Mouse (Mus musculus): ENCODE measurements at regions not wholly inside any gene's neighbourhood (a gene's known extent, or its start where the extent isn't known, plus 50 kb on each side); places are given as distances from the start of the nearest gene placed in this dataset.

DNA sequence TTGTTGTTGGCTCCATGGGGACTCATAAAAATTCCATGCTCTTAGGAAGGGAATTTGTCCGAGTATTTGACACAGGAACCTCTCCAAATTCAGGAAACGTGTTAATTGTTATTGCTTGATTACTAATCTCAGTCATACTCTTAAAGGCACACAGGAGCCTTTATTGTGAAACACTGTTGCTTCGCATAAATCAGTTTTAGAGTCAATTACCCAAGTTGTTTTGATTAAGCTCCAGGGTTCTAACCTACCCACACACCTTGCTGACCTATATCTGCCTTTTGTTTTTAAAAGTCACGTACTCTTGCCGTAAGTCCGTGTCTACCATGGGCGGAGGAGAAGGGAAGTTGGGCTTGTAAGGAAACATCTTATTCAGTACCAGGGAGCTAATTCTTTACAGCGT is 89.6 kb upstream of the Cxadr start:
- Histone ChIP-seq H3K4me3 (ENCODE audit: low read depth, low read length) (no peak overlapping the region), H3K36me3 (replicated peaks) (no peaks in the 10 kb centered on the region), H3K9me3 (replicated peaks) (peaks cover 20% of the 10 kb centered on the region), H3K4me1 (ENCODE audit: insufficient read depth, low read depth, low read length) (no peaks in the 10 kb centered on the region), H3K27me3 (ENCODE audit: insufficient read depth, low read length) (no peaks in the 10 kb centered on the region)
- ATAC-seq (ENCODE audit: extremely low read depth, insufficient number of reproducible peaks, low FRiP score, poor library complexity, severe bottlenecking) = no peak
- DNase-seq (ENCODE audit: low spot score) = no peak
- TF ChIP-seq GATA2 (IDR thresholded peaks at IDR 0.05; ENCODE audit: borderline replicate concordance, low read depth, low read length) = no peak

DNA sequence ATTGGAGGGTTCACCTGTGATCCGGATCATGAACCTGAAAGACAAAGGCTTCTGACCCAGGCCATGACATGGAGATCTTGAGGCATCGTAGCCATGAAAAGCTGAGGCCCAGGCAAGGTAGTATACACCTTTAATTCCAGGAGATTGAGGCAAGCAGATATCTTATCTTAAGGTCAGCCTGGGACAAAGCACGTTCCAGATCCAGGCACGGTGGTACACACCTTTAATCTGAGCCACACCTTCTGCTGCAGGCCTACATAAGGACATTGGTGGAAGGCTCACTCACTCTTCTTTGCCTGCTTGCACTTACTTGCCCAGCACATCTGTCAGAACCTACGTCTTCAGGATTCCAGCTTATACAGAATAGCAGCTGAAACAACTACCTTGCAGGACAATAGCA is 93.0 kb upstream of the Cxadr start:
- Histone ChIP-seq H3K4me3 (ENCODE audit: low read depth, low read length) (no peak overlapping the region), H3K9me3 (replicated peaks) (peaks cover 13% of the 10 kb centered on the region), H3K27me3 (ENCODE audit: insufficient read depth, low read length) (no peaks in the 10 kb centered on the region), H3K4me1 (ENCODE audit: insufficient read depth, low read depth, low read length) (no peaks in the 10 kb centered on the region), H3K36me3 (replicated peaks) (no peaks in the 10 kb centered on the region)
- ATAC-seq (ENCODE audit: extremely low read depth, insufficient number of reproducible peaks, low FRiP score, poor library complexity, severe bottlenecking) = no peak
- DNase-seq (ENCODE audit: low spot score) = no peak
- TF ChIP-seq GATA2 (IDR thresholded peaks at IDR 0.05; ENCODE audit: borderline replicate concordance, low read depth, low read length) = no peak

DNA sequence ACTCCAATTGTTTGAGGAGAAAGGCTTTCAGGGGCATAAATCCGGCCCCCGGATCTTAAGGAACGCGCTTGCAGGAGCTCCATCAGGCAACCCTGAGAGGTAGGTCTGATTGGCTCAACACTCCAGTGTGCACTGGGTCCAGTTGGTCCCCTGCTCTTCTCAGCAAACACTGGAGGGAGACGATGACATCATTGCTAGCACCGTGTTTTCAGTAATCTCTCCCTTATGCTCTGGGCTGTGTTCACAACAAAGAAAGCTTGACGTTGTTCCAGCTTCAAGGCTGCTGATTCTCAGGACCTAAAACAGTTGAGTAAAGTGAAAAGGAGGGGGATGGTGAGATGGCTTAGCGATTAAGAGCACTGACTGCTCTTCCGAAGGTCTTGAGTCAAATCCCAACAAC is 97.0 kb upstream of the Cxadr start:
- TF ChIP-seq GATA1 (IDR thresholded peaks at IDR 0.05; ENCODE audit: borderline replicate concordance, low read length) = no peak
- no peak for TF ChIP-seq GATA2 (IDR thresholded peaks at IDR 0.05; ENCODE audit: borderline replicate concordance, low read depth, low read length)
- no peak for TF ChIP-seq CTCF (IDR thresholded peaks at IDR 0.05; ENCODE audit: low read depth, low read length)
- TF ChIP-seq TAL1 (conservative IDR thresholded peaks at IDR 0.05; ENCODE audit: low read depth, low read length) = no peak
- TF ChIP-seq POLR2AphosphoS5 (IDR thresholded peaks at IDR 0.05; ENCODE audit: insufficient replicate concordance, low read depth, low read length) = no peak
- no peaks in the 10 kb centered on the region for H3K27me3 ChIP-seq (ENCODE audit: insufficient read depth, low read length)
- peaks cover 9% of the 10 kb centered on the region for H3K9me3 ChIP-seq (replicated peaks)
- no peaks in the 10 kb centered on the region for H3K36me3 ChIP-seq (replicated peaks)
- no peak for ATAC-seq (ENCODE audit: extremely low read depth, insufficient number of reproducible peaks, low FRiP score, poor library complexity, severe bottlenecking)
- no peaks in the 10 kb centered on the region for H3K4me1 ChIP-seq (ENCODE audit: insufficient read depth, low read depth, low read length)
- no peak for DNase-seq (ENCODE audit: low spot score)
- H3K4me3 ChIP-seq (ENCODE audit: low read depth, low read length) = no peak overlapping the region

DNA sequence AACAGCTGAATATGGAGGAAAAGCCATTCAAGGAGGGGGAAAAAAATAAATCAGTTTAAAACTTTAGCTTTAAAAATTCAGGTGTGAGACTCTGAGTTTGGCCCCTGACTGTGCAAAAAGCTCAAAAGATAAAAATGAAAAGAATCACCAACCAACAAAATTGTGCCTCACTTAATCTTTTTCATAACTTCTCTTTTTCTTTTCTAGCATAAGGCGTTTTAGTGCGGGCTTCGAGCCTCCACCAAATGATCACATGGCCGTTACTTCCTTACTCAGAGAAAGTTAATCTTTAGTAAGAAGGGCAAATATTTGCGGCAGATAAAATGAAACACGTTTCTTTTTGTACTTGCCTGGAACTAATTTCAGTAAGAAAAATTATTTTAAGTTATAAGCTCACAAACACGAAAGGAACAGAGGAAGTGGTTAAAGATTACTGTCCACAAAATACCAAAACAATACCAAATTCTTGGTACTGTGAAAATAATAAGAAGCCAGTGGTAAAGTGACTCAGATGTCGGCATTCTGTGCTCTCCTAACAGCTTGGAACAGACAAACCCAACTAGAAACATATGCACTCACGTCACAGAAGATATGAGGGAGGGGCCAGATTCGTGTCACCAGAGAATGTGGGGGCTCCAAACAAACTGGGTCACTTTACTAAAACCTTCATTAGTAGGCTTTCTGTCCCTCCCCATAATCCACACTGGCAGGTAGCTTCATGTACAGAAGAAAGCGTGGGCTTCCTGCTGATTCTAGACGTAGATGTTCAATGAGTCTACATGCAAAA is 101.1 kb upstream of the Cxadr start:
- ATAC-seq (ENCODE audit: extremely low read depth, insufficient number of reproducible peaks, low FRiP score, poor library complexity, severe bottlenecking) = no peak
- Histone ChIP-seq H3K36me3 (replicated peaks) (no peaks in the 10 kb centered on the region), H3K4me3 (ENCODE audit: low read depth, low read length) (no peak overlapping the region), H3K4me1 (ENCODE audit: insufficient read depth, low read depth, low read length) (no peaks in the 10 kb centered on the region), H3K9me3 (replicated peaks) (peaks cover 9% of the 10 kb centered on the region), H3K27me3 (ENCODE audit: insufficient read depth, low read length) (no peaks in the 10 kb centered on the region)
- no peak for DNase-seq (ENCODE audit: low spot score)
- TF ChIP-seq CTCF (IDR thresholded peaks at IDR 0.05; ENCODE audit: low read depth, low read length) (no peak), GATA2 (IDR thresholded peaks at IDR 0.05; ENCODE audit: borderline replicate concordance, low read depth, low read length) (no peak), POLR2AphosphoS5 (IDR thresholded peaks at IDR 0.05; ENCODE audit: insufficient replicate concordance, low read depth, low read length) (no peak), TAL1 (conservative IDR thresholded peaks at IDR 0.05; ENCODE audit: low read depth, low read length) (no peak), GATA1 (IDR thresholded peaks at IDR 0.05; ENCODE audit: borderline replicate concordance, low read length) (no peak)

DNA sequence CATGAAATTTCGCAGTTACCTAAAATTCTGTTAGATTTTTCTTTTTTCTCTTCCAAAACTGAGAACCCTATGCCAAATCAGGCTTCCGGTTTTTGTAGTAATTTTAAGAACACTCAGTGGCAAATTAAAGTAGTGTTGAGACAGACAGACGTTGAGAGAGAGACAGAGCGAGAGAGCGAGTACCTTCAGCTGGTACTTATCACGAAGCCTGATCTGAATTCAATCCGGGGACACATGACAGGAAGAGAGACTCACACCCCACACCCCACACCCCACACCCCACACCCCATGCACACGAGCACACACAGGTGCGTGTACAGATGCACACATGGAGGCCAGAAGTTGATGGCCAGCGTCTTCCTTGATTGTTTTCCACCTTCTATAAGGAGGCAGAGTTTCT is 102.0 kb upstream of the Cxadr start:
- ATAC-seq (ENCODE audit: extremely low read depth, insufficient number of reproducible peaks, low FRiP score, poor library complexity, severe bottlenecking) (no peak), DNase-seq (ENCODE audit: low spot score) (no peak)
- Histone ChIP-seq H3K4me1 (ENCODE audit: insufficient read depth, low read depth, low read length) (no peaks in the 10 kb centered on the region), H3K9me3 (replicated peaks) (peaks cover 9% of the 10 kb centered on the region), H3K27me3 (ENCODE audit: insufficient read depth, low read length) (no peaks in the 10 kb centered on the region), H3K36me3 (replicated peaks) (no peaks in the 10 kb centered on the region), H3K4me3 (ENCODE audit: low read depth, low read length) (no peak overlapping the region)
- TF ChIP-seq CTCF (IDR thresholded peaks at IDR 0.05; ENCODE audit: low read depth, low read length) = no peak
- no peak for TF ChIP-seq GATA2 (IDR thresholded peaks at IDR 0.05; ENCODE audit: borderline replicate concordance, low read depth, low read length)
- TF ChIP-seq GATA1 (IDR thresholded peaks at IDR 0.05; ENCODE audit: borderline replicate concordance, low read length) = no peak
- no peak for TF ChIP-seq TAL1 (conservative IDR thresholded peaks at IDR 0.05; ENCODE audit: low read depth, low read length)
- no peak for TF ChIP-seq POLR2AphosphoS5 (IDR thresholded peaks at IDR 0.05; ENCODE audit: insufficient replicate concordance, low read depth, low read length)

DNA sequence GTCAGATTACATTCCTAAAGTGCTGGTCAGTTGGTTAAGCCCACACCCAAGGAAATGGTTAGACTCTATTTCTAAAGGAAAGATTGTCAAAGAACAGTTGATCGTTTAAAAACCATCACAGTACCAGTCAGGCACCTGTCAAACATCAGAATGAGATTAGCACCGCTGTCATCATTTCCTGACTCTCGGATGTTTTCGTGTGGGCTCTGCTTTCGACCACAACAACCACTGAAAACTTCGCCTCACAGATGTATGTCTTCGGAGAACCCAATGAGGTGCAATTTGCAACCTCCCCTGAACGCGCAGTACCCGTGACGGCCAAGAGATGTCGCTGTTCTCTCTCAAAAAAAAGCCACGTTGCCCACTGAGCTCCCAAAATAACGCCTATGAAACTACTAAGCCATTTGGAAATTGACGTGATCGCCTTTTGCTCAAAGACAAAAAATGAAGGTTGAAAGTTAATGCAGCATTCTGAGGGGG is 102.6 kb upstream of the Cxadr start:
- H3K9me3 ChIP-seq (replicated peaks) = peaks cover 8% of the 10 kb centered on the region; the same call in 1 of the 2 replicates
- no peak overlapping the region for H3K4me3 ChIP-seq (ENCODE audit: low read depth, low read length)
- H3K4me1 ChIP-seq (ENCODE audit: insufficient read depth, low read depth, low read length) = no peaks in the 10 kb centered on the region
- H3K36me3 ChIP-seq (replicated peaks) = no peaks in the 10 kb centered on the region
- ATAC-seq (ENCODE audit: extremely low read depth, insufficient number of reproducible peaks, low FRiP score, poor library complexity, severe bottlenecking) (no peak), DNase-seq (ENCODE audit: low spot score) (no peak)
- TF ChIP-seq CTCF (IDR thresholded peaks at IDR 0.05; ENCODE audit: low read depth, low read length) (peak; percentile 45), GATA2 (IDR thresholded peaks at IDR 0.05; ENCODE audit: borderline replicate concordance, low read depth, low read length) (no peak)
- H3K27me3 ChIP-seq (ENCODE audit: insufficient read depth, low read length) = no peaks in the 10 kb centered on the region

All from G1E (cell line).